Mouse (Mus musculus) left cerebral cortex, postnatal 4 days (tissue): ENCODE results near the gene Scube1. TPM values are rescaled to one million over a fixed set of nuclear protein-coding genes. Genes with fewer than 3 reads are reported as not detected.
A peak's percentile ranks its signal among the peaks of the same experiment; 100 is the strongest.

Source experiments
- DNase-seq: peaks from one replicate; pipeline ENCODE4 v3.0.0-alpha.2; 2022
- intact Hi-C: fragments of 180-260 bp; cut with DNase I; formaldehyde crosslinking; loops from one replicate; pipeline ENCODE4 v1.15.1; 2025
- total RNA-seq, 2 experiments: library from RNA; stranded (reverse); gene quantifications; 2 replicates each; pipeline ENCODE4 v1.2.3; 2021

Gene Scube1
- total RNA-seq, result 10 to 100 TPM; 61.6 to 73.2 TPM

GRCm38 (mm10) chr15:83724886-83725269 is at the start of gene Scube1:
TSS of gene Scube1 (minus strand) at chr15:83725021.
- intact Hi-C loops, result no loop called here
- peak; percentile 86 for DNase-seq

- DNase-seq, result peak; percentile 46
- intact Hi-C loops, result no loop called here
Observed at GRCm38 (mm10) chr15:83772953-83773352, 48.1 kb upstream of the Scube1 start.

GRCm38 (mm10) chr15:83772460-83772859 is 47.6 kb upstream of the Scube1 start:
- peak; percentile 72 for DNase-seq
- intact Hi-C loops, result no loop called here

GRCm38 (mm10) chr15:83771346-83772053 is 46.7 kb upstream of the Scube1 start:
- intact Hi-C loops, result no loop called here
- peak; percentile 95 for DNase-seq

- no peak for DNase-seq
- intact Hi-C loops, result no loop called here
Observed at GRCm38 (mm10) chr15:83765388-83766029, 40.7 kb upstream of the Scube1 start.

- intact Hi-C loops, result no loop called here
- no peak for DNase-seq
Observed at GRCm38 (mm10) chr15:83761512-83761911, 36.7 kb upstream of the Scube1 start.

GRCm38 (mm10) chr15:83760683-83761082 is 35.9 kb upstream of the Scube1 start:
- DNase-seq, result peak; percentile 75
- intact Hi-C loops, result no loop called here

- no peak for DNase-seq
- intact Hi-C loops, result loop anchor here (10.0 kb wide), 2 partner anchors 94 to 124 kb away; no protein-coding TSS in a partner anchor
Observed at GRCm38 (mm10) chr15:83758958-83759357, 34.1 kb upstream of the Scube1 start.

- intact Hi-C loops, result loop anchor here (10.0 kb wide), 2 partner anchors 92 to 122 kb away; no protein-coding TSS in a partner anchor
- peak; percentile 44 for DNase-seq
Observed at GRCm38 (mm10) chr15:83756742-83757141, 31.9 kb upstream of the Scube1 start.

- intact Hi-C loops, result no loop called here
Observed at GRCm38 (mm10) chr15:83749436-83749835, 24.6 kb upstream of the Scube1 start.

GRCm38 (mm10) chr15:83748986-83749385 is 24.2 kb upstream of the Scube1 start:
- no peak for DNase-seq
- intact Hi-C loops, result no loop called here

More at GRCm38 (mm10) chr15:83749436-83749835, 24.6 kb upstream of the Scube1 start:
- no peak for DNase-seq

GRCm38 (mm10) chr15:83746311-83746710 is 21.5 kb upstream of the Scube1 start:
- no peak for DNase-seq
- intact Hi-C loops, result no loop called here

GRCm38 (mm10) chr15:83742018-83742417 is 17.2 kb upstream of the Scube1 start:
- intact Hi-C loops, result no loop called here
- no peak for DNase-seq

- intact Hi-C loops, result no loop called here
- no peak for DNase-seq
Observed at GRCm38 (mm10) chr15:83740676-83741422, 16.0 kb upstream of the Scube1 start.

- intact Hi-C loops, result no loop called here
Observed at GRCm38 (mm10) chr15:83727626-83728025, 2.8 kb upstream of the Scube1 start.

GRCm38 (mm10) chr15:83726741-83727140 is 1.9 kb upstream of the Scube1 start:
- DNase-seq, result no peak
- intact Hi-C loops, result no loop called here

More at GRCm38 (mm10) chr15:83727626-83728025, 2.8 kb upstream of the Scube1 start:
- peak; percentile 74 for DNase-seq

- intact Hi-C loops, result no loop called here
- no peak for DNase-seq
Observed at GRCm38 (mm10) chr15:83725556-83726200, 857 bp upstream of the Scube1 start.

GRCm38 (mm10) chr15:83724160-83724885 is 498 bp downstream of the Scube1 start:
- DNase-seq, result peak; percentile 14
- intact Hi-C loops, result no loop called here

GRCm38 (mm10) chr15:83715582-83716228 is 9.1 kb downstream of the Scube1 start:
- intact Hi-C loops, result no loop called here

GRCm38 (mm10) chr15:83712798-83713197 is 12.0 kb downstream of the Scube1 start:
- intact Hi-C loops, result no loop called here
- no peak for DNase-seq

More at GRCm38 (mm10) chr15:83715582-83716228, 9.1 kb downstream of the Scube1 start:
- no peak for DNase-seq
